Mouse (Mus musculus): ENCODE data around the gene Slc6a6. TPM values are rescaled to one million over a fixed set of nuclear protein-coding genes. Genes with fewer than 3 reads are reported as not detected.

Gene Slc6a6
- polyA plus RNA-seq, 1 experiment from 2014 or later = 108 TPM

GRCm38 (mm10) chr6:91720588-91721214 lies 36.8 kb downstream of the Slc6a6 start:
- H3K27me3 ChIP-seq (replicated peaks; ENCODE audit: control insufficient read depth, insufficient read depth, low read length) = no peaks in the 10 kb centered on the region
- peak overlapping the region; percentile 20; the same call in 1 of the 2 replicates for H3K4me2 ChIP-seq (ENCODE audit: low read length)
- peak overlapping the region; percentile 74 for H3K27ac ChIP-seq (ENCODE audit: low read depth, low read length)
- H3K9me3 ChIP-seq (ENCODE audit: control insufficient read depth, low read length) = no peaks in the 10 kb centered on the region
- no peak overlapping the region for H3K4me3 ChIP-seq (ENCODE audit: low read length)
- 29% methylated on average over 4 of the region's 4 CpGs for WGBS
- peaks cover 37% of the 10 kb centered on the region for H3K4me1 ChIP-seq (ENCODE audit: control insufficient read depth, insufficient read depth, low read depth, low read length)
- peaks cover 10% of the 10 kb centered on the region for H3K36me3 ChIP-seq (ENCODE audit: control insufficient read depth, insufficient read depth, low read length)
- H3K9ac ChIP-seq (ENCODE audit: low read depth, low read length) = peak overlapping the region; percentile 47
- ATAC-seq = peak; percentile 18

- ATAC-seq = no peak
- H3K4me2 ChIP-seq (ENCODE audit: low read length) = no peak overlapping the region
- H3K4me3 ChIP-seq (ENCODE audit: low read length) = no peak overlapping the region
- H3K9me3 ChIP-seq (ENCODE audit: control insufficient read depth, low read length) = no peaks in the 10 kb centered on the region
- H3K27ac ChIP-seq (ENCODE audit: low read depth, low read length) = peak overlapping the region; percentile 49; the same call in 1 of the 2 replicates
- H3K4me1 ChIP-seq (ENCODE audit: control insufficient read depth, insufficient read depth, low read depth, low read length) = peaks cover 37% of the 10 kb centered on the region
- peaks cover 13% of the 10 kb centered on the region for H3K36me3 ChIP-seq (ENCODE audit: control insufficient read depth, insufficient read depth, low read length)
- peak overlapping the region; percentile 39 for H3K9ac ChIP-seq (ENCODE audit: low read depth, low read length)
- WGBS = 24% methylated on average over 12 of the region's 12 CpGs
- H3K27me3 ChIP-seq (replicated peaks; ENCODE audit: control insufficient read depth, insufficient read depth, low read length) = no peaks in the 10 kb centered on the region
These were observed 37.4 kb downstream of the Slc6a6 start for GRCm38 (mm10) chr6:91721215-91721701.

DNA sequence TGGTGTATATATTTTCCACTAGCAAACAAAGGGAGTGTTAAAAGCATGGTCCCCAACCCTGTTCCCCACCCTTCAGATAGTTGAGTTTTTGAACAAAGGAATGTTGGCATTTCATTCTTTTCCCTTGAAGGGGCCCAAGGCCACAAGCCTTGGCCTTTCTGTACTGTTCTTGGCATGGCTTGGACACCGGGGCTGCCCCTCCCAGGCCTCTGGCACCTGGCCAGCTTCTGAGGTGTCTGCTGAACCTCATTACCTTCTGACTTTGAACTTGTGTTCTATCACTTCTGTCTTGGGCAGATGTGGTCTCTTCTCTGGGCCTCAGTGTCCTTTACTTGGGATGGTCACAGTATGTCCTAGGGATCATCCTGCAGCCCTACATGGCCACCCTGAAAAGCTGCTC lies 43.5 kb downstream of the Slc6a6 start:
- no peaks in the 10 kb centered on the region for H3K27me3 ChIP-seq (replicated peaks; ENCODE audit: control insufficient read depth, insufficient read depth, low read length)
- no peak for ATAC-seq
- H3K9ac ChIP-seq (ENCODE audit: low read depth, low read length) = no peak overlapping the region
- peaks cover 18% of the 10 kb centered on the region for H3K4me1 ChIP-seq (ENCODE audit: control insufficient read depth, insufficient read depth, low read depth, low read length)
- H3K4me3 ChIP-seq (ENCODE audit: low read length) = no peak overlapping the region
- H3K4me2 ChIP-seq (ENCODE audit: low read length) = no peak overlapping the region
- H3K9me3 ChIP-seq (ENCODE audit: control insufficient read depth, low read length) = no peaks in the 10 kb centered on the region
- no peak overlapping the region for H3K27ac ChIP-seq (ENCODE audit: low read depth, low read length)
- 73% methylated on average over 1 of the region's 1 CpGs for WGBS
- peaks cover 21% of the 10 kb centered on the region for H3K36me3 ChIP-seq (ENCODE audit: control insufficient read depth, insufficient read depth, low read length)

DNA sequence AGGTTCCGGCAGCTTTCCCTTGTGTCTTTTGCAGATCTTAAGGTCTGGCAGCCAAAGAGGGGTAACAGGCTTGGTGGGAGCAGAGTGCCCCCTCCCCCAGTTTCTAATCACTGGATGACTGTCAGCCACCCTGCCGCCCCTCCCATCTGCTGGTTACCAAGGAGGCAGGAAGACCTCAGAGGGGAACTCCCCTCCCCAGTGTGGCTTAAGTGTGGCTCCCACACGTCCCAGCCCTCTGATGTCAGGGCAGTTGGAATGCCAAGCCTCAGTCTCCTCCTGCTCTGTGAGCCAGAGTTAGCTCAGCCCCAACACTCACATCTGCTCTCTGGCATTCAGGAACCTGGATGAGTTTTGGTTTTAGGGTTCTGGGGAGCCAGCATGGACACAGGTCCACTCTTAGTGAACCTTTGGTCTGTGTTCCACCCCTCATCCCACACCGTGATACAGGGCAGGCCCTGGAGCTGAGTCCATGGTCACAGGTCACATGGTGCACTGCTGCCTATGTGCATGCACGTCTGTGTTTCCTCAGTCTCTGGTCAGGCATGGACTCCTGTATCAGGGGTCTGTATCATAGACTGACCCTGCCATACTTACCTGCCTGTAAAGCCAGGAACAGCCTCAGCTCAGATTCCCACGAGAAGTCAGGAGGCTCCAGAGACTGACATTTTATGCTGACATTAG lies 45.2 kb downstream of the Slc6a6 start:
- Histone ChIP-seq H3K4me1 (ENCODE audit: control insufficient read depth, insufficient read depth, low read depth, low read length) (peaks cover 18% of the 10 kb centered on the region), H3K36me3 (ENCODE audit: control insufficient read depth, insufficient read depth, low read length) (peaks cover 14% of the 10 kb centered on the region), H3K9me3 (ENCODE audit: control insufficient read depth, low read length) (no peaks in the 10 kb centered on the region), H3K27ac (ENCODE audit: low read depth, low read length) (peak overlapping the region; percentile 58), H3K27me3 (replicated peaks; ENCODE audit: control insufficient read depth, insufficient read depth, low read length) (no peaks in the 10 kb centered on the region), H3K4me2 (ENCODE audit: low read length) (no peak overlapping the region), H3K4me3 (ENCODE audit: low read length) (no peak overlapping the region), H3K9ac (ENCODE audit: low read depth, low read length) (no peak overlapping the region; the same call in 1 of the 2 replicates)
- WGBS = 27% methylated on average over 6 of the region's 6 CpGs
- ATAC-seq = peak; percentile 12

DNA sequence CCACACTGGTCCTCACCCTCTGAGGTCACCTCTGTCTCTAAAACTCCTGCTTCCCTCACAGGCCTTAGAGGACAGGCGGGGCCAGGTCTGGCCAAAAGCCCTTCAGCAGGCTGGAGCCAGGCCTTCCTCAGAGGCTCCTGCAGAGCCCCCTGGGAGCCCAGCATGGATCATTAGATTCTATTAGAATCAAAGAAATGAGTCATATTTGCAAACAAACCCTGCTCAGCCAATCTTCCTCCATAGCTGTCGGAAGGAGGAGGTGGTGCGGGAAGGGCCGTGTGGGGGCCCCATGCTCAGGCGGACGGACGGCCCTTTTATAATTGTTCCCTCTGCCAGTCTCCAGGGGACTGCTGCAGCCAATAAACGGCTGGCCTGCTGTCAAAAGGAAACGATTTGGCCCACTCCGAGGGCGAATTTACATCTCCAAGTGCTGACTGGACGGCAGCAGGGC lies 45.8 kb downstream of the Slc6a6 start:
- Histone ChIP-seq H3K4me2 (ENCODE audit: low read length) (no peak overlapping the region), H3K4me1 (ENCODE audit: control insufficient read depth, insufficient read depth, low read depth, low read length) (peaks cover 18% of the 10 kb centered on the region), H3K27ac (ENCODE audit: low read depth, low read length) (peak overlapping the region; percentile 58), H3K36me3 (ENCODE audit: control insufficient read depth, insufficient read depth, low read length) (peaks cover 13% of the 10 kb centered on the region), H3K27me3 (replicated peaks; ENCODE audit: control insufficient read depth, insufficient read depth, low read length) (no peaks in the 10 kb centered on the region), H3K9me3 (ENCODE audit: control insufficient read depth, low read length) (no peaks in the 10 kb centered on the region), H3K4me3 (ENCODE audit: low read length) (no peak overlapping the region), H3K9ac (ENCODE audit: low read depth, low read length) (no peak overlapping the region; the same call in 1 of the 2 replicates)
- WGBS = 2% methylated on average over 12 of the region's 12 CpGs
- ATAC-seq = peak; percentile 71

DNA sequence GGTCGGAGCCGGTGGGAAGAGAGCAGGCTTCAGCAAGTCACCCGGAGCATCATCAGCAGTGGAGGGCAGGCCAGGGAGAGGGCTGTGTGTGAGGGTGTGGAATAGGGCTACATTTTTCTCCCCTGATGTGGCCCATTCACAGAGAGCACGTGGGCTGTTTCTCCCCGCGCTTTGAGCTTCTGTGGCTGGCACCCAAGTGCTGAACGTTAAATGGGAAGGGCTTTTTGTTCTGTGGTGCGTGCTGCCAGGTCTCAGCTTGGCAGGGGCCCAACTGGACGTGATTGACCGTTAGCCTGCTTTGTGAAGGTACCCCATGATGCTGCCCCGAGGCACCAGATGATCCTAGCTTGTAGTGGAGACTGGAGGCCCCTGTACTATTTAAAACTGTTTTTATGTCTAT lies 48.3 kb downstream of the Slc6a6 start:
- Histone ChIP-seq H3K27me3 (replicated peaks; ENCODE audit: control insufficient read depth, insufficient read depth, low read length) (no peaks in the 10 kb centered on the region), H3K9me3 (ENCODE audit: control insufficient read depth, low read length) (no peaks in the 10 kb centered on the region), H3K4me1 (ENCODE audit: control insufficient read depth, insufficient read depth, low read depth, low read length) (peaks cover 18% of the 10 kb centered on the region), H3K4me3 (ENCODE audit: low read length) (no peak overlapping the region), H3K4me2 (ENCODE audit: low read length) (no peak overlapping the region), H3K27ac (ENCODE audit: low read depth, low read length) (no peak overlapping the region), H3K9ac (ENCODE audit: low read depth, low read length) (no peak overlapping the region), H3K36me3 (ENCODE audit: control insufficient read depth, insufficient read depth, low read length) (peaks cover 13% of the 10 kb centered on the region)
- peak; percentile 65 for ATAC-seq
- 25% methylated on average over 11 of the region's 11 CpGs for WGBS

GRCm38 (mm10) chr6:91736471-91736870 lies 52.6 kb downstream of the Slc6a6 start:
- H3K9ac ChIP-seq (ENCODE audit: low read depth, low read length) = no peak overlapping the region
- no peaks in the 10 kb centered on the region; the same call in 1 of the 2 replicates for H3K4me1 ChIP-seq (ENCODE audit: control insufficient read depth, insufficient read depth, low read depth, low read length)
- no peak overlapping the region for H3K4me3 ChIP-seq (ENCODE audit: low read length)
- peak; percentile 54 for ATAC-seq
- 50% methylated on average over 5 of the region's 5 CpGs for WGBS
- no peaks in the 10 kb centered on the region for H3K9me3 ChIP-seq (ENCODE audit: control insufficient read depth, low read length)
- peaks cover 28% of the 10 kb centered on the region for H3K36me3 ChIP-seq (ENCODE audit: control insufficient read depth, insufficient read depth, low read length)
- H3K4me2 ChIP-seq (ENCODE audit: low read length) = no peak overlapping the region
- H3K27me3 ChIP-seq (replicated peaks; ENCODE audit: control insufficient read depth, insufficient read depth, low read length) = no peaks in the 10 kb centered on the region
- H3K27ac ChIP-seq (ENCODE audit: low read depth, low read length) = no peak overlapping the region

DNA sequence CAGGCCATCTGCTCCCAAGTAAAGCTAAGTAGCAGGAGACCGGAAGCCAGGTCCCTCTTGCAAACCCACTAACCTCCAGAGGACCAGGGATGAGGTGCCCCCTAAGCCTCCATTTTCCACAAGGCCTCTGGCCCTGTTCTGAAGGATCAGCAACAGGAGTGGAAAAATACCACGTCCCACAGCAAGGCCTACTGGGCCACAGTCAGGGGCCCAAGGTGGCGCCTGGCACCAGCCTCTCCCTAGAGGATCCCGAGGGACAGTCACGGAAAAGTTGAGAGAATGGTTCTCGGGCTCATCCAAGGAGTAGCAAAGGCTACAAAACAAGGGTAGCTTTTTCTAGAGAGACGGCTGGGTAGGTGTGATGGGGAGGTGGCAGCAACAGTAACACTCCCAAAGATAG lies 53.6 kb downstream of the Slc6a6 start:
- no peak overlapping the region for H3K4me3 ChIP-seq (ENCODE audit: low read length)
- no peak overlapping the region for H3K9ac ChIP-seq (ENCODE audit: low read depth, low read length)
- H3K4me1 ChIP-seq (ENCODE audit: control insufficient read depth, insufficient read depth, low read depth, low read length) = no peaks in the 10 kb centered on the region
- 84% methylated on average over 7 of the region's 7 CpGs for WGBS
- H3K36me3 ChIP-seq (ENCODE audit: control insufficient read depth, insufficient read depth, low read length) = peaks cover 32% of the 10 kb centered on the region
- no peaks in the 10 kb centered on the region for H3K9me3 ChIP-seq (ENCODE audit: control insufficient read depth, low read length)
- no peak overlapping the region for H3K27ac ChIP-seq (ENCODE audit: low read depth, low read length)
- no peak overlapping the region for H3K4me2 ChIP-seq (ENCODE audit: low read length)
- no peaks in the 10 kb centered on the region for H3K27me3 ChIP-seq (replicated peaks; ENCODE audit: control insufficient read depth, insufficient read depth, low read length)
- no peak for ATAC-seq

DNA sequence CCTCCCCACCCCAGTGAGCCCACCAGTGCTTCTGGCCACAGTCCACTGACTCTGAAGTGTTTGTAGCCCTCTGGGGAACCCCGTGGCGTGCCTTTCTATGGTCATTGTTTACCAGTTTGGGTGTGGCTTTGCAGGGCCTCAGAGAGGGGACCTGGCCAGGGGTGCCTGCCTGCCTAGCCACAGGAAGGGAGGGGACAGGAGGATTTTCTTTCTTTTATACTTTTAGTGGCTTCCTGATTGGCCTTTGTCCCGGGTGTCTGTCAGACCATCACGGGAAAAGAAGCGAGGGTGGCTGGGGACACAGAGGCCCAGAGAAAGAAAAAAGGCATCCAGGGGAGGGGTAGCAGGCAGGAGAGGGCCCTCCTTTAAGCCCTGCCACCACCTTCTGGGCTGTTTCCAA lies 54.2 kb downstream of the Slc6a6 start:
- no peak overlapping the region for H3K9ac ChIP-seq (ENCODE audit: low read depth, low read length)
- no peak for ATAC-seq
- no peak overlapping the region for H3K27ac ChIP-seq (ENCODE audit: low read depth, low read length)
- H3K4me2 ChIP-seq (ENCODE audit: low read length) = no peak overlapping the region
- no peak overlapping the region for H3K4me3 ChIP-seq (ENCODE audit: low read length)
- H3K9me3 ChIP-seq (ENCODE audit: control insufficient read depth, low read length) = no peaks in the 10 kb centered on the region
- peaks cover 32% of the 10 kb centered on the region for H3K36me3 ChIP-seq (ENCODE audit: control insufficient read depth, insufficient read depth, low read length)
- no peaks in the 10 kb centered on the region for H3K27me3 ChIP-seq (replicated peaks; ENCODE audit: control insufficient read depth, insufficient read depth, low read length)
- no peaks in the 10 kb centered on the region for H3K4me1 ChIP-seq (ENCODE audit: control insufficient read depth, insufficient read depth, low read depth, low read length)
- 36% methylated on average over 5 of the region's 5 CpGs for WGBS
